Mouse (Mus musculus): ENCODE data around the gene Slit1.
A peak's percentile ranks its signal among the peaks of the same experiment; 100 is the strongest.

The Slit1 gene

GRCm38 (mm10) chr19:41743396-41743795, at the start of gene Slit1:
Gene Slit1 (minus strand): TSS chr19:41743665.
- no peak for DNase-seq

GRCm38 (mm10) chr19:41792934-41793486, 49.5 kb upstream of the Slit1 start:
- DNase-seq: no peak

- no peak for DNase-seq
These were observed 47.9 kb upstream of the Slit1 start for GRCm38 (mm10) chr19:41791384-41791783.

- no peak for DNase-seq
These were observed 45.9 kb upstream of the Slit1 start for GRCm38 (mm10) chr19:41789110-41789961.

GRCm38 (mm10) chr19:41786896-41787295, 43.4 kb upstream of the Slit1 start:
- no peak for DNase-seq

GRCm38 (mm10) chr19:41777514-41777913, 34.0 kb upstream of the Slit1 start:
- DNase-seq: no peak

GRCm38 (mm10) chr19:41768711-41769110, 25.2 kb upstream of the Slit1 start:
- DNase-seq: no peak

GRCm38 (mm10) chr19:41766628-41767027, 23.2 kb upstream of the Slit1 start:
- DNase-seq: no peak

GRCm38 (mm10) chr19:41763870-41764660, 20.6 kb upstream of the Slit1 start:
- peak; percentile 60 to 88 for DNase-seq

- DNase-seq: no peak
These were observed 18.1 kb upstream of the Slit1 start for GRCm38 (mm10) chr19:41761529-41761928.

- DNase-seq: no peak
These were observed 16.3 kb upstream of the Slit1 start for GRCm38 (mm10) chr19:41759765-41760164.

GRCm38 (mm10) chr19:41759270-41759669, 15.8 kb upstream of the Slit1 start:
- no peak for DNase-seq

GRCm38 (mm10) chr19:41754760-41755159, 11.3 kb upstream of the Slit1 start:
- no peak for DNase-seq

- DNase-seq: no peak
These were observed 8.4 kb upstream of the Slit1 start for GRCm38 (mm10) chr19:41751906-41752305.

GRCm38 (mm10) chr19:41747436-41747835, 4.0 kb upstream of the Slit1 start:
- no peak for DNase-seq

- DNase-seq: no peak
These were observed 2.6 kb upstream of the Slit1 start for GRCm38 (mm10) chr19:41745941-41746557.

GRCm38 (mm10) chr19:41738896-41739295, 4.6 kb downstream of the Slit1 start:
- DNase-seq: no peak

GRCm38 (mm10) chr19:41738429-41738805, 5.0 kb downstream of the Slit1 start:
- no peak for DNase-seq

- no peak for DNase-seq
These were observed 5.6 kb downstream of the Slit1 start for GRCm38 (mm10) chr19:41737657-41738428.

GRCm38 (mm10) chr19:41734685-41735084, 8.8 kb downstream of the Slit1 start:
- DNase-seq: no peak

- no peak for DNase-seq
These were observed 18.0 kb downstream of the Slit1 start for GRCm38 (mm10) chr19:41725491-41725890.

- DNase-seq: no peak
These were observed 18.5 kb downstream of the Slit1 start for GRCm38 (mm10) chr19:41724831-41725470.

Data from spleen, adult 18-20 months (tissue).